Mouse (Mus musculus) hindbrain, embryonic 11.5 days (tissue): ENCODE results near the gene Arid5a. TPM values are rescaled to one million over a fixed set of nuclear protein-coding genes. Genes with fewer than 3 reads are reported as not detected.

Experiments used
- ATAC-seq: fragments of 200-750 bp; cut with Nextera tagmentation; 2 replicates; pipeline ENCODE4 v1.8.0; 2017; ENCODE audit warnings: mild to moderate bottlenecking, moderate TSS enrichment, moderate library complexity; ENCODE audit not compliant: low FRiP score
- DNase-seq: peaks from one replicate; pipeline ENCODE4 v3.0.0-alpha.2; 2015; ENCODE audit warnings: low spot score
- H3K27ac ChIP-seq: fragments of 300-500 bp; sonication (generic); 2 replicates; pipeline ENCODE4 v1.5.1; 2014; ENCODE audit warnings: mild to moderate bottlenecking, low read depth, low read length
- H3K27me3 ChIP-seq: fragments of 300-500 bp; sonication (generic); 2 replicates; pipeline ENCODE4 v1.6.1; 2014; ENCODE audit warnings: mild to moderate bottlenecking, low read length, moderate library complexity, mixed read lengths; ENCODE audit not compliant: control insufficient read depth, insufficient read depth
- H3K36me3 ChIP-seq: fragments of 300-500 bp; sonication (generic); 2 replicates; pipeline ENCODE4 v1.6.1; 2014; ENCODE audit warnings: mild to moderate bottlenecking, low read length, moderate library complexity, mixed read lengths; ENCODE audit not compliant: control insufficient read depth, insufficient read depth
- H3K4me1 ChIP-seq: fragments of 300-500 bp; sonication (generic); replicated peaks from 2 replicates; pipeline ENCODE4 v1.6.1; 2014; ENCODE audit warnings: low read length, mixed read lengths; ENCODE audit not compliant: control insufficient read depth, insufficient read depth
- H3K4me2 ChIP-seq: fragments of 300-500 bp; sonication (generic); replicated peaks from 2 replicates; pipeline ENCODE4 v1.6.1; 2014; ENCODE audit warnings: mild to moderate bottlenecking, low read depth, low read length
- H3K4me3 ChIP-seq: fragments of 300-500 bp; sonication (generic); 2 replicates; pipeline ENCODE4 v1.5.1; 2014; ENCODE audit warnings: low read depth, low read length
- H3K9ac ChIP-seq: fragments of 300-500 bp; sonication (generic); 2 replicates; pipeline ENCODE4 v1.6.1; 2014; ENCODE audit warnings: low read depth, low read length
- H3K9me3 ChIP-seq: fragments of 300-500 bp; sonication (generic); 2 replicates; pipeline ENCODE4 v1.6.1; 2016; ENCODE audit warnings: low read length; ENCODE audit not compliant: control insufficient read depth
- WGBS: fragments of 180-500 bp; shearing (Covaris S2); extraction: QIAGEN DNeasy Blood & Tissue Kit; methylation state at CpG from one replicate; pipeline ENCODE4 v1.1.7; 2014; 5-methylcytosine and 5-hydroxymethylcytosine counted together
- polyA plus RNA-seq: library from polyadenylated mRNA; unstranded; fragments of >200 nt; fragmentation: Nextera tagmentation; extraction: Ambion mirVana; gene quantifications from 2 replicates; pipeline ENCODE4 v1.2.1, GENCODE M21; 2014

The Arid5a gene
- polyA plus RNA-seq, 1 experiment from 2014 or later, result 1.9 TPM

DNA sequence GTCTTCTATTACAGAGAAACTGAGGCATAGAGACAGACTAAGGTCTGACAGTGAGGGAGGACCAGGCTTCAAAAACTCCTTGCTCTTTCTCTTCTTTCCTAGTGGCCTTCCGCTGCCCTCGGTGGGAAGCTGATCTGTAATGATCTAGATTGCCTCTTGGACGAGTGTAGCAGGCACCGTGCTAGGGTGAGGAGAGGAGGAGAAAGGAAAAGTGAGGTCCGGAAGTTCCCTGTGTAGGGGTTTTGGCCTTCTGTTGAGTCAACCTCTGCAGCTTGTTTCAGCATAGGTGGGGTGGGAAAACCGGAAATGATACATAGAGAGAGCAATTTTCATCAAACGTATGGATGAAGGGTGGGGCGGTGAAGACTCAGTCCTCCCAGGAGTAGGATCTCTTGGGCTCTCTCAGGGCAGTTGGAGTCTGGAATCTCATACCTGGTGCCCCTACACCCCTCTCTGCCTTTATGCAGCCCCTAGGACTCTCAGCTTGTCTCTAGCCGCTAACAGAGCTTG is 1.5 kb downstream of the Arid5a start:
- no peaks in the 10 kb centered on the region for H3K9me3 ChIP-seq
- peak overlapping the region; percentile 95; the same call in 1 of the 2 replicates for H3K4me2 ChIP-seq
- no peak overlapping the region for H3K9ac ChIP-seq
- no peaks in the 10 kb centered on the region for H3K36me3 ChIP-seq
- WGBS, result 62% methylated on average over 9 of the region's 9 CpGs
- DNase-seq (no peak), ATAC-seq (no peak)
- H3K27me3 ChIP-seq, result peaks cover 7% of the 10 kb centered on the region
- H3K4me3 ChIP-seq, result peak overlapping the region; percentile 61; the same call in 1 of the 2 replicates
- no peak overlapping the region for H3K27ac ChIP-seq
- peaks cover 4% of the 10 kb centered on the region for H3K4me1 ChIP-seq

DNA sequence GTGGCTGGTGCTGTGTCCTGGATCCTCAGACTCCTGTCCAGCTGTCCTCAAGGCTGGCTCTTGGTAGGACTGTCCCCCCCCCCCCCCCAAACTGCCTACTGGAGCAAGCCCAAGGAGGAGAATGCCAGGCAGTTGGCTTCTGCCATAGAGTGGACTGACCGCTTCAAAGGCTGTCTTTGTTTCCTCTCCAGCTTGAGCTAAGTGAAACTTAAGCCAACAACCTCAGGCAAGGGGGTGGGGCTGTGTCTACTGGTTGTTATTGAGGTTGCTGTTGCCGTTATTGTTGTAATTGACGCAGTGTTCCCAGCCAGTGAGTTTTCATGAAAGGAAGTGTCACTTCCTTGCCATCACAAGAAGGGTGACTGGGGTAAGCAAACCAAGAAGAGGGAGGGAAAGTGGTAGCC is 2.0 kb downstream of the Arid5a start:
- Histone ChIP-seq H3K27me3 (peaks cover 7% of the 10 kb centered on the region), H3K36me3 (no peaks in the 10 kb centered on the region), H3K9me3 (no peaks in the 10 kb centered on the region), H3K4me1 (peaks cover 4% of the 10 kb centered on the region), H3K4me3 (no peak overlapping the region), H3K4me2 (no peak overlapping the region), H3K27ac (no peak overlapping the region), H3K9ac (no peak overlapping the region)
- WGBS, result 34% methylated on average over 3 of the region's 3 CpGs
- DNase-seq (no peak), ATAC-seq (no peak)

DNA sequence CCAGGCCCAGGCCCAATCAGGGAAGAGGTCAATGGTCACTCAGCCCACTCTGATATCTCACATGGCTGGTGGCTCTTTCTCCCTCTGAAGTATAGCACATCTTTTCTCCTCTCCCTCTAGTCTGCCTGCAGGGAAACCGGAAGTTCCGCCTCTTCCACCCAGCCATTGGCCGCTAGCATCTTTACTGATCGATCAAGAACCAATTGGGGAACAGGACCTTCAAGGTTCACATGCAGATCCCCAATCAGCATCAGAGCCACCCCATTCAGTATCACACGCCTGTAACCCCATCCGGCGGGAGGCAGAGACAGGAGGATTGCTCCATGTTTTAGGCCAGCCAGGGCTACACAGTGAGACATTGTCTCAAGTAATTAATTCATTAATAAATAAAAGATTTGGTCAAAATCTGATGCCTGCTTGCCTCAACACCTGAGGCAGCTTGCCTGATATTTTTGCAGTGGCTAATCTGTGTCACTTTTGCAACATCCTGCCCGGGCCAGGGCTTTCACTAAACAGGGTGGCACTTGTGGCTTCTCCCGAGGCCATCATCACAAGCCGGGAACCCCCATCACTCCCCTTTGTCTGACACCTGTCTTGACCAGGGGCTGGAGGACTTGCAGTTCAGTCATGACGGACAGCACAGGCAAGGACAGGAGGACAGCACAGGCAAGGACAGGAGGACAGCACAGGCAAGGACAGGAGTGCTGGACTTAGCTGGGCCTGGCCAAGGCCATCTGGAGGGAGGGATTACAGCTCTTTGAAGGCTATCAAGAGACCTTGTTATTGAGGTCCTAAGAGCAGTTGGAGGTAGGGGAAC is 7.6 kb downstream of the Arid5a start:
- Histone ChIP-seq H3K27me3 (no peaks in the 10 kb centered on the region; the same call in 1 of the 2 replicates), H3K36me3 (no peaks in the 10 kb centered on the region), H3K9me3 (no peaks in the 10 kb centered on the region), H3K27ac (no peak overlapping the region), H3K4me2 (no peak overlapping the region), H3K9ac (no peak overlapping the region), H3K4me3 (no peak overlapping the region), H3K4me1 (no peaks in the 10 kb centered on the region)
- DNase-seq (no peak), ATAC-seq (no peak)
- WGBS, result 86% methylated on average over 11 of the region's 11 CpGs

DNA sequence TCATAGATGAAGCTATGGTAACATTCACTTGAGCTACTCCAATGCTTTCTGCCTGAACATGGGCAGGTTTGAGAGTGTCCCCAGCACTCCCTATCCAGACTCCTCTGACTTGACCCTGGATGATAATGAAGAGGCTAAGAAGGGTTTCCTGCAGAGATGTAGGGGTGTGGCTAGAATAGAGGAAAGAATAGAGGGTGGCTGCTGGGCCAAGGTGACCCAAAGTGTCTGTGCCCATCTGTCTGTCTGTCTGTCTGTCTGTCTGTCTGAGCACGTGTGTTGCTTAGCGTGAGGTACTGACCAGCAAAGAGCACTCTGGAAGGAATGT is 8.2 kb downstream of the Arid5a start:
- no peaks in the 10 kb centered on the region for H3K9me3 ChIP-seq
- no peaks in the 10 kb centered on the region for H3K36me3 ChIP-seq
- no peak for ATAC-seq
- no peaks in the 10 kb centered on the region for H3K4me1 ChIP-seq
- WGBS, result 86% methylated on average over 2 of the region's 2 CpGs
- no peak for DNase-seq
- no peak overlapping the region for H3K27ac ChIP-seq
- no peaks in the 10 kb centered on the region for H3K27me3 ChIP-seq
- no peak overlapping the region for H3K4me2 ChIP-seq
- H3K9ac ChIP-seq, result no peak overlapping the region
- no peak overlapping the region for H3K4me3 ChIP-seq

DNA sequence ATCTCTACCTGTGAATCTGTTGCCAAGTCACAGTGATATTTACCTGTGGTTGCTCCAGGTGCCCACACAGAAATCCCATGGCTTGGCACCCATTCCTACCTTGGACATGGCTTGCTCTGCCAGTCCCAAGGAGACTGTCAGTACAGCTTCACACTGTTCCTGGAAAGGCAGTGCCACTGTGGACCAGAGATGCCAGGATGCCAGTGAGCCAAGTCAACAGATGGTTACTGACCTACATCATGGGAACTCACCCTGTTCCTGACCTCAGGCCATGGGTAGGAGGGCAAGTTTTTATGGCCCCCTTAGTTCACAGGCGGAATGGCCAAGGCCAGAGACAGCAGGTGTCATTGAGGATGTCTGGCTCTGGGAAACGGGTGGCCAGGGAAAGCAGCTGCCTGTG is 13.6 kb downstream of the Arid5a start:
- Histone ChIP-seq H3K4me3 (no peak overlapping the region), H3K36me3 (no peaks in the 10 kb centered on the region), H3K9ac (no peak overlapping the region), H3K9me3 (no peaks in the 10 kb centered on the region), H3K27me3 (no peaks in the 10 kb centered on the region), H3K4me2 (no peak overlapping the region), H3K27ac (no peak overlapping the region), H3K4me1 (no peaks in the 10 kb centered on the region)
- WGBS, result 85% methylated on average over 2 of the region's 2 CpGs
- ATAC-seq (no peak), DNase-seq (no peak)

DNA sequence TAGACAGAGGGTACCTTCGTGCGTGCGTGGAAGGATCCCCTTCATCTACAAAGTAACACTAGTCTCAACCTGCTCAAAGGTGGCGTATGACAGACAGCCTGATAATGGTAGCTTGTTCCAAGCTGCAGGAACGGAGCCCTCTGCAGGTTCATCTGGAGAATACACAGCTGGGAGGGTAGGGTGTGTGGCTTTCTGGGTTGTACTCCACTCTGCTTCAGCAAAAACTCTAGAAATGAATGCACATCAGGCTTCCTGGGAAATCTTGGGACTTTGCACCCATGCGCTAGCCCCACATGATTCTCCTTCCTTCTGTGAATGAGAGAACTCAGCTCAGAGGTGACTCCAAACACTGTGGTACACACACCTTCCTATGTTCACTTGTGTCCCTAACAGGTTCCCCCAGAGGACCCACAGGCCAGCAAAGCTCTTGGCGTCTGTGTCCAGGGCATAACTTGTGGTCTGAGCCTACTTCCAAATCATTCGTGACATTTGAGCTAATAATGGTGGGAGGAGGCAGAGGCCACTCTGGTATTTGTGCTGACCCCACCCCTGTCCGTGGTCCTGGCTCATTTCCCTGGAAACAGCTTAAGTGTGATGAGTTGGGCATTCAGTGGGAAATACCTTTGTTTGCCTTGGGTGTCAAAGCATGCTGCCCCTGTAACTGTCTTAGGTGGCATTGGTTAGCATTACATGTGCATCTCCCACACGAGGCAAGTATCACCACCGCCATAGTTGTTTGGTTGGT is 14.5 kb downstream of the Arid5a start:
- ATAC-seq (no peak), DNase-seq (no peak)
- no peak overlapping the region for H3K9ac ChIP-seq
- H3K36me3 ChIP-seq, result no peaks in the 10 kb centered on the region
- 80% methylated on average over 11 of the region's 11 CpGs for WGBS
- no peaks in the 10 kb centered on the region for H3K4me1 ChIP-seq
- H3K27ac ChIP-seq, result no peak overlapping the region
- H3K27me3 ChIP-seq, result no peaks in the 10 kb centered on the region
- H3K4me3 ChIP-seq, result no peak overlapping the region
- H3K9me3 ChIP-seq, result no peaks in the 10 kb centered on the region
- H3K4me2 ChIP-seq, result no peak overlapping the region

DNA sequence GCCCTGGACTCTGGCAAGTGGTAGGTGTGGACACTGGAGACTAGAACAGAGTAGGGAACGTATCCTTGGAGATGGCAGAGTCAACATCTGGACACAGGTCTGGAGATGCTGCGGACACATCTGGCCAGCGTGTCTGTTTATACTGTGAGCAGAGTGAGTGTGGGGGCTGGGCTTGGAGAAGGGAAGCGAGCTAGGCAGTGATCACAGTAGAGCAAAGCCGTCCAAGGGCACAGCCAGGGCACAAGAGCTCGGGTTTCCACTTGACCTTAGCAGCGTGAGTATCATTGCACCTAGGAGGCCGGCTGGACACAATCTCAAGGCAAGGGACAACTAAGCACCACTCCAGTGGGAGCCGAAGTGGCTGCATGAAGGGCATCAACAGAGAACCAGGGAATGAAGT is 15.5 kb downstream of the Arid5a start:
- DNase-seq (no peak), ATAC-seq (no peak)

DNA sequence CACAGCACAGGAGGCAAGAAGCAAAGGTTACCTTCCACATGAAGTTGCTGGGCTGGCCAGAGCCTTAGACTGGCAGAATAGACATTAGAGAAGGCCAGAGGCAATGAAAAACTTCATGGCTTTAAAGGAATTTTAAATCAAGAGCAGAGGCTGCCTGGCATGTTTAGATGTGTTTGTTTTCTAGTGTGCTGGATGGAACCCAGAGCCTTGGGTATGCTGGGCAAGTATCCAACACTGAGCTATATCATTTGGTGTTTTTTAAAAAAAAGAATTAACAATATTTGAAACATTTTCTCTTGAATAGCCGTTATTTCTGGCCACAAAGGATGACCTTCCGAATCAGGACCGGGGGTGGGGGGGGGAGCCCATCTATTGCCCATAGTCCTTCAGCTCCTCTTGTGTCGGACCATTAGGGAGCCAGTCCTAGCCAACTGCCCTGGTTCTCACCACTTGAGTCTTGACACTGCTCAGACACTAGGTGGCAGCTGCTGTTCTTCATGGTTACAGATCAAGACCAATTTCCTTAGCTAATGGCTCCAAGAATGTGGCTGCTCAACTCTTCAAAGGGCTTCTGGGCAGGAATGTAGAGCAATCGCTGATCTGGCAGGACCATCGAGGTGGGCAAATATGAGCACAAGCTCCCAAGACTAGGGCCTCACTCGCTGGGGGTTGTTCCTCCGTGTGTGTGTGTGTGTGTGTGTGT is 16.4 kb downstream of the Arid5a start:
- no peaks in the 10 kb centered on the region for H3K27me3 ChIP-seq
- no peak overlapping the region for H3K4me2 ChIP-seq
- DNase-seq (peak; percentile 39), ATAC-seq (no peak; the same call in 1 of the 2 replicates)
- 59% methylated on average over 8 of the region's 8 CpGs for WGBS
- H3K4me3 ChIP-seq, result no peak overlapping the region
- no peak overlapping the region for H3K27ac ChIP-seq
- no peaks in the 10 kb centered on the region for H3K4me1 ChIP-seq
- H3K9me3 ChIP-seq, result no peaks in the 10 kb centered on the region
- H3K36me3 ChIP-seq, result no peaks in the 10 kb centered on the region
- no peak overlapping the region for H3K9ac ChIP-seq

More for the DNA sequence above, 15.5 kb downstream of the Arid5a start:
- WGBS, result 69% methylated on average over 9 of the region's 9 CpGs
- no peaks in the 10 kb centered on the region for H3K36me3 ChIP-seq
- H3K4me2 ChIP-seq, result no peak overlapping the region
- H3K27me3 ChIP-seq, result no peaks in the 10 kb centered on the region
- H3K4me1 ChIP-seq, result no peaks in the 10 kb centered on the region
- no peak overlapping the region for H3K27ac ChIP-seq
- no peak overlapping the region for H3K9ac ChIP-seq
- no peaks in the 10 kb centered on the region for H3K9me3 ChIP-seq
- no peak overlapping the region for H3K4me3 ChIP-seq
